Mouse (Mus musculus) kidney, embryonic 15.5 days (tissue): ENCODE measurements around the gene Spcs2. TPM values are rescaled to one million over a fixed set of nuclear protein-coding genes. Genes with fewer than 3 reads are reported as not detected.

ENCODE experiments used
- ATAC-seq: fragments of 200-750 bp; cut with Nextera tagmentation; replicated peaks from 2 replicates; pipeline ENCODE4 v1.8.0; 2017; ENCODE audit warnings: moderate TSS enrichment; ENCODE audit not compliant: low FRiP score
- H3K27ac ChIP-seq: fragments of 300-500 bp; sonication (generic); 2 replicates; pipeline ENCODE4 v1.5.1; 2015; ENCODE audit warnings: mild to moderate bottlenecking, inconsistent platforms
- H3K27me3 ChIP-seq: fragments of 300-500 bp; sonication (generic); 2 replicates; pipeline ENCODE4 v1.6.1; 2015; ENCODE audit warnings: inconsistent platforms
- H3K36me3 ChIP-seq: fragments of 300-500 bp; sonication (generic); 2 replicates; pipeline ENCODE4 v1.6.1; 2015; ENCODE audit warnings: inconsistent platforms
- H3K4me1 ChIP-seq: fragments of 300-500 bp; sonication (generic); 2 replicates; pipeline ENCODE4 v1.6.1; 2015; ENCODE audit warnings: inconsistent platforms
- H3K4me2 ChIP-seq: fragments of 300-500 bp; sonication (generic); 2 replicates; pipeline ENCODE4 v1.6.1; 2015; ENCODE audit warnings: moderate library complexity, mild to moderate bottlenecking, inconsistent platforms
- H3K4me3 ChIP-seq: fragments of 300-500 bp; sonication (generic); replicated peaks from 2 replicates; pipeline ENCODE4 v1.5.1; 2015; ENCODE audit warnings: mild to moderate bottlenecking, inconsistent platforms
- H3K9ac ChIP-seq: fragments of 300-500 bp; sonication (generic); 2 replicates; pipeline ENCODE4 v1.6.1; 2015; ENCODE audit warnings: mild to moderate bottlenecking, inconsistent platforms
- H3K9me3 ChIP-seq: fragments of 300-500 bp; sonication (generic); replicated peaks from 2 replicates; pipeline ENCODE4 v1.6.1; 2016; ENCODE audit warnings: inconsistent platforms
- WGBS: fragments of 180-500 bp; shearing (Covaris S2); methylation state at CpG from one replicate; pipeline ENCODE4 v1.1.7; 2015; ENCODE audit warnings: mixed read lengths; 5-methylcytosine and 5-hydroxymethylcytosine counted together
- polyA plus RNA-seq: library from polyadenylated mRNA; unstranded; fragments of >200 nt; fragmentation: Nextera tagmentation; extraction: Ambion mirVana; gene quantifications from 2 replicates; pipeline ENCODE4 v1.2.1, GENCODE M21; 2015

The Spcs2 gene
- polyA plus RNA-seq, 1 experiment from 2014 or later = 384 TPM

DNA sequence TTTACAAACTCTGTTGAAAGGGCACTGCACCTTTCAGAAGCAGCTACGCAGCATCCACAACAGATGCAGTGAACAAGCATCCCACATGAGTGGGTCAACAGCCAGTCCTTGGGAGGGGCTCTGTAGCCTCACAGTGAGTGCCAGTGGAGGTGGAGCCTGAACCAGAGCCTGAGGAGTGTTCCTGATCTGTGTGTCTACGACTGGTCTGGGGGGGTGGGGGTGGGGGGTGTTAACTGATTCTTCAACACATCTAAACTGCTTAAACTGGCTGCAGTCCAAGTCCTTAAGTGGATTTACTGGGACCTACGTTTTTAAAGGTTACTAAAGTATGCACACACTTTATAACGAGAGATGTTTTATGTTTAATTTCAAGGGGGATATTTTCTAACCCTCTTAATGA is 26.5 kb downstream of the Spcs2 start:
- 59% methylated on average over 4 of the region's 4 CpGs for WGBS
- Histone ChIP-seq H3K9me3 (no peaks in the 10 kb centered on the region), H3K4me2 (no peak overlapping the region), H3K9ac (no peak overlapping the region), H3K4me3 (no peak overlapping the region), H3K27ac (no peak overlapping the region), H3K27me3 (no peaks in the 10 kb centered on the region), H3K4me1 (no peaks in the 10 kb centered on the region), H3K36me3 (peaks cover 58% of the 10 kb centered on the region)
- no peak for ATAC-seq

DNA sequence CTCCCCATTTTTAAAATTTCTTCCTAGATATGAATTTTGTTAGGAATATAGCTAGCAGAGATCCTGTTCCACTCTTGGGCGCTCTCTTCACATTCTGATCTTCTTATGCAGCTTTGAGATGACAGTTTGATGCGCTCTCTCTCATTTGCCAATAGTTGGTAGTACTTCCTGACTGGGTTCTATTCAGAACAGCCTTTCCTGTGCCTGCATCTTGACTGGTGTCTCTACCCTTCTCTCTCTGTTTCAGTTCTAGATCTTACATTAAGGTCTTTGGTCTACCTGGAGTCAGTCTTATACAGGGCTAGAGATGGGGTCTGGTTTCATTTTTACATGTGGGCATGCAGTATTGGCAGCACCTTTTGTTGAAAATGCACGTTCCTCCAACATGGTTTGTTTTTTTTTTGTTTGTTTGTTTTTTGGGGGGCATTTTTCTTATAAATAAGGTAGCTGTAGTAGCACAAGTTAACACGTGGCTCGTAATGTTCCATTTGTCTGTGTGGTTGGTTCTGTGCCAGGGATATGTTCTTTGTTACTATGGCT is 28.9 kb downstream of the Spcs2 start:
- ATAC-seq = no peak
- Histone ChIP-seq H3K9ac (no peak overlapping the region), H3K4me3 (no peak overlapping the region), H3K27ac (no peak overlapping the region), H3K36me3 (peaks cover 34% of the 10 kb centered on the region), H3K9me3 (no peaks in the 10 kb centered on the region), H3K4me1 (no peaks in the 10 kb centered on the region), H3K27me3 (no peaks in the 10 kb centered on the region), H3K4me2 (no peak overlapping the region)
- 88% methylated on average over 5 of the region's 5 CpGs for WGBS

DNA sequence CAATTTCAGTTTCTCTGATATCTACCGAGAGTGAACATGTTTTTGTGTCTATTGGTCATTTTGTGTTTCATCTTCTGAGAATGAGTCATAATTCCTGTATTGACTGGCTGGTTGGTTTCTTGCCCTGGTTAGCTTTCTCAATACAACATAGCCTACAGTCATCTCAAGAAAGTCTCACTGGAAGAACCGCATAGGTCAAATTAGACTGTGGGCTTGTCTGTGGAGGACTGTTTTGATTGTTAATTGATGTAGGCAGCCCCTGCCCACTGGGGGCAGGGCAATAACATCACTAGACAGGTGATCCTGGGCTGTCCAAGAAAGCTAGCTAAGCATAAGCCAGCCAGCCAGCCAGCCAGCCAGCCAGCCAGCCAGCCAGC is 29.4 kb downstream of the Spcs2 start:
- Histone ChIP-seq H3K9me3 (no peaks in the 10 kb centered on the region), H3K4me2 (no peak overlapping the region), H3K4me3 (no peak overlapping the region), H3K27ac (no peak overlapping the region), H3K4me1 (no peaks in the 10 kb centered on the region), H3K9ac (no peak overlapping the region), H3K27me3 (no peaks in the 10 kb centered on the region), H3K36me3 (peaks cover 29% of the 10 kb centered on the region)
- 81% methylated on average over 2 of the region's 2 CpGs for WGBS
- no peak for ATAC-seq

DNA sequence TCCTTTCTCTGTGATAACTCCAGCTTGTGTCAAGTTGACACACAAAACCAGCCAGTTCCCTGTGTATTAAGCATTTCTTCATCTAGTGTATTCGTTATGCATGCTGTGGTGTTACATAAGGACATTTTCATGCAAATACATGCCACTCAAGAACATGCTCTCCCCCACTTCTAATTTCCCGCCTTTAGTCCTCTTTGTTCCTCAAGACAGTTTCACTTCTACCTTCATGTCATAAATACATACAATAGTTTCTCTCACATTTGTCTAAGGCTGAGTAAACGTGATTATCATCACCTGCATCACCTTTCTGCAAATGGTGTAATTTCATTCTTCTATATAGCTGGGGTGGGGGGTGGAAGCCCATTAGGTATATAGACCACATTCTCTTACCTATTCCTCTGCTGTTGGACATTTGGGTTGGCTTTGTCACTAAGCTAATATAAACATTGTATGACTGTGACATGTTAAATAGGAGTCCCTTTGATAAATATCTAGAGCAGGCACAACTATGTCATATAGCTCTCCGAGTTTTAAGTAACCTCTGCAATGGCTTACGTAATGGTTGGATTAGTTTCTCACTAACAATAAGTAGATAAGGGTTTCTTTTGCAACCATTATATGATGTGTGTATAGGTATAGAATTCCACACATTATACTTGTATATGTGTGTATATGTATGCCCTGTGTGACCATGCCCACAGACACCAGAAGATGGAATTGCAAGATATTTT is 30.0 kb downstream of the Spcs2 start:
- peaks cover 5% of the 10 kb centered on the region for H3K4me1 ChIP-seq
- WGBS = 85% methylated on average over 5 of the region's 5 CpGs
- H3K27ac ChIP-seq = no peak overlapping the region
- no peaks in the 10 kb centered on the region for H3K9me3 ChIP-seq
- H3K4me2 ChIP-seq = no peak overlapping the region
- no peak for ATAC-seq
- H3K36me3 ChIP-seq = peaks cover 24% of the 10 kb centered on the region
- no peaks in the 10 kb centered on the region for H3K27me3 ChIP-seq
- H3K9ac ChIP-seq = no peak overlapping the region
- no peak overlapping the region for H3K4me3 ChIP-seq

DNA sequence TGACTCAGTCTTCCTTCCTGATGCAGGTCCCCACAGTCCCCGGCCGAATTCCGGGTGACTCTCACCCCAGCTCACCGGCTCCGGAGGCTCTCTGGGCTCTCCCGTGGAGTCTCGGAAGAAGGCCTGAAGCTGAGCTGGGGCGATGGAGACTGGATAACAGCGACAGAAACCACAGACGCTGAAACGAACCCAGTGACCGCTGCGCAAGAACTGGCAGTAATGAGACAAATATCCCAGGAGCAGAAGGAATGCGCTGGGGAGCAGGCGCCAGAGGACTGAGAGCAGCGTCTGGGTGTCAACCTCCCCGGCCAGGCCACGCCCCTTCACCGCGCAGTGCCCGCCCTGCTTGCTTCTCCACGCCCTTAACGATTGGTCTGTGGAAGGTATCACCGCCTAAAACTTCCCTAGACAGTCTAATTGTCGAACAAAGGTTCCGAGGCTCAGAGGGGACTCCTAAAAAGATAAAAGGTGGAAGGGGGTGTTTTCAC is 35.1 kb downstream of the Spcs2 start, which contains the start of gene Neu3:
Gene Neu3, minus strand, starts transcription at position 335 of the 488 bp plus-strand sequence.
- Histone ChIP-seq H3K9me3 (no peaks in the 10 kb centered on the region), H3K27me3 (no peaks in the 10 kb centered on the region), H3K4me3 (peak within 1 kb of the TSS; percentile 57), H3K4me2 (peak within 1 kb of the TSS; percentile 69), H3K27ac (peak within 1 kb of the TSS; percentile 88), H3K36me3 (no peaks in the 10 kb centered on the region), H3K9ac (peak within 1 kb of the TSS; percentile 56), H3K4me1 (peaks cover 12% of the 10 kb centered on the region)
- ATAC-seq = peak; percentile 99
- under 1% methylated on average over 26 of the region's 26 CpGs for WGBS

DNA sequence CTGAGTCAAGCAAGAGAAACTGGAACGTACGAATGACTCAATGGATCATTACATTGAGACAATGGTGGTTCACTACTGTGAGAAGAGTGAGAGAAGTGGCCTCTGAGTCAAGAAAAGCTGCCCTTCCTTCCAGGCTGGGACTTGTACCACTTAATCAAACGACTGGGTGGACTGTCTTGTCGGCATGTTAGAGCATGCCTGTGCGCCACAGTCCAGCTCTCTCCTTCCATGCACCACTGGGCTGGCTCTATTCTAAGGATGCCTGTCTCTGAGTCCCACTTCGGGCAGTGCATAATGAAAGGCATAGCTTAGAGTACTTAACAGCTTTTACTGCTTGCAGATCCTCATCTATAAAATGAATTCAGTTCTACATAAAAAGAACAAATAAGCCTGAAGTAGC is 37.2 kb downstream of the Spcs2 start:
- no peak overlapping the region for H3K9ac ChIP-seq
- no peaks in the 10 kb centered on the region for H3K27me3 ChIP-seq
- H3K4me2 ChIP-seq = peak overlapping the region; percentile 8; the same call in 1 of the 2 replicates
- no peak for ATAC-seq
- 65% methylated on average over 6 of the region's 6 CpGs for WGBS
- H3K36me3 ChIP-seq = no peaks in the 10 kb centered on the region
- no peaks in the 10 kb centered on the region for H3K9me3 ChIP-seq
- H3K4me1 ChIP-seq = peaks cover 14% of the 10 kb centered on the region
- no peak overlapping the region for H3K27ac ChIP-seq
- H3K4me3 ChIP-seq = no peak overlapping the region

DNA sequence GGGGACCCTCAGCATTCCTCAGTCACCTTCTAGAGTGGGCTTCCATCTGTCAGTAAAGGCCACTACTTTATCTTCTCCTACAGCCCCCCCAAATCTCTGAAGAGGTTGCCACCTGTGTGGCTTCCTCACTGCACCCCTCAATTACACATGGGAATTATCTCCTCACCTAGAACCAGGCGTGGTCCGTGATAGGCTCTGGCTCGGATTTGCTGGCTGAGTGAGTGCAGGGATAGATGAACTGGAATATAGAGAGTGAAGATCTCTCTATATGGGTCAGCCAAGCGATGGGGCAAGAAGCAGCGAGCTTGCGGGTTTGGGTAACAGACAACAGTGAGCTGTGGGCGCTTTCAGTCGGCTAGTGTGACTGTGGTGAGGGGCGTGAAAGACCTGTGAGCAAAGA is 37.8 kb downstream of the Spcs2 start:
- ATAC-seq = no peak
- H3K27ac ChIP-seq = no peak overlapping the region
- WGBS = 85% methylated on average over 9 of the region's 9 CpGs

DNA sequence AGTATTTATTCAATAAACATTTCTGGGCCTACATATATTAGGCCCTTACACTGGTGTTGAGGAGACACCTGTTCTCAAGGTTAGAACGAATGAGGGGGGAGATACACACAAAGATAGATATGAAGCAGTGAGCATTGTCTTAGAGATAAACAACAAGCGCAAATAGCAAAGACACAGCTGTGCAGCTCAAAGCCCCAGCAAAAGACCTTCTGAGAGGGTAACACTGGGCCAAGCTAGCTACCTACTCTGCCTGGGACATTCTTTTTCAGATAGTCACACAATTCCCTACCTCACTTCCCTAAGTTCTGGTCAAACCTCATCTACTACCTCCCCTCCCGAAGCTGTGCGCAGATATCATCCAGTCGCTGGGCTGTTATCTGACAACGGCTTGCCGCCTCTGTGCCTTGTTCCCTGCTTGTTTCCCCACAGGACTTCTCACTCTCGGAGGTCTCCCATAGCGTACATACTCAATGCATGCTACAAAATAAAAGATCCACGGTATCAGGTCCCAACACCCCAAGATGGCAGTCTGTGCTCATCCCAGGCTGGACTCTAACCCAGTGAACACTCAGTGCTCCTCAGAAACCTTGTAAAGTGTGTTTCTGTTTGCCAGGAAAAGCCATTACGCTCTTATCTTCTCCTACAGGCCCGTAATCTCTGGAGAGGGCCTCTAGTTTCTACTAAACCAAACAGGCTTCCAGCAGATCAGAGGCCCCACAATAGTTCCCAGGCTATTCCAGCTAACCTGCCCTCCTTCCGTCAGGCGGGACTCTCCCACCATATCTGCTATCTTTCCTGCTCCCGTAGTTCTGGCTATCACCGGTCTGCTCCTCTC is 38.4 kb downstream of the Spcs2 start:
- H3K9me3 ChIP-seq = no peaks in the 10 kb centered on the region
- no peak overlapping the region for H3K27ac ChIP-seq
- WGBS = 86% methylated on average over 16 of the region's 16 CpGs
- H3K9ac ChIP-seq = no peak overlapping the region
- no peaks in the 10 kb centered on the region for H3K36me3 ChIP-seq
- H3K4me1 ChIP-seq = peaks cover 14% of the 10 kb centered on the region
- no peak overlapping the region for H3K4me3 ChIP-seq
- ATAC-seq = no peak
- no peak overlapping the region for H3K4me2 ChIP-seq
- no peaks in the 10 kb centered on the region for H3K27me3 ChIP-seq

More for the DNA sequence above, 37.8 kb downstream of the Spcs2 start:
- no peaks in the 10 kb centered on the region for H3K27me3 ChIP-seq
- no peaks in the 10 kb centered on the region for H3K36me3 ChIP-seq
- no peak overlapping the region for H3K4me3 ChIP-seq
- no peaks in the 10 kb centered on the region for H3K9me3 ChIP-seq
- H3K9ac ChIP-seq = no peak overlapping the region
- peaks cover 14% of the 10 kb centered on the region for H3K4me1 ChIP-seq
- H3K4me2 ChIP-seq = no peak overlapping the region

DNA sequence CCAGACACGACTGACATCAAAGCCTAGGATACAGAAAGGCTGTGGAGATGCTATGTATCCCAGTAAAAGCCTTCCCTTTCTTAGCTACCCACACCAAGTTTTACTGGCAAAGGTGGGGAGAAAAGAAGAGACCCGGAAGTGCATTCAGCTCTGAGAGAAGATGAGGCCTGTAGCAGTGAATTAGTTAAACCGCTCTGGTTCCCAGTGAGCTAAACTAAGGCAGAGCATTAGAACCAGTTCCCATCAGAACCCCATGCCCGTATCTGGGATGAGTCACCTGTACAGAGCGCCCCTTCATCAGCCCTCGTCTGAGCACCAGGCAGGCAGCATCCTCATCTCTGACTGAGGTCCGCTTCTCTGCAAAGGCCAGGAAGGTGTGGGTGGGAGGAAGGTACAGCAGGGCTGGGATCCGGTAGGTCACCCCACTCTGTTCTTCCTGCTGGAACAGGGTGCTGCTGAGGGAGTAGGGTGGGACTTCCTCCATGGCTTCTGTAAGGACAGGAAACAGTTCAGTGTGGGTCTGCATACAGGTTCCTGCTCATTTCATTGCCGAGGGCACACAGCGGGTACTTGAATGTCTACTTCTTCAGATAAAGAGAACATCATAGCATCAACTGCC is 40.1 kb downstream of the Spcs2 start:
- Histone ChIP-seq H3K4me2 (no peak overlapping the region), H3K4me3 (no peak overlapping the region), H3K36me3 (no peaks in the 10 kb centered on the region), H3K27me3 (no peaks in the 10 kb centered on the region), H3K4me1 (peaks cover 8% of the 10 kb centered on the region; the same call in 1 of the 2 replicates), H3K9ac (no peak overlapping the region), H3K9me3 (no peaks in the 10 kb centered on the region), H3K27ac (0 out of 2 replicates have a peak overlapping the region, but pooled peaks have one; percentile 22)
- 88% methylated on average over 10 of the region's 10 CpGs for WGBS
- no peak for ATAC-seq

DNA sequence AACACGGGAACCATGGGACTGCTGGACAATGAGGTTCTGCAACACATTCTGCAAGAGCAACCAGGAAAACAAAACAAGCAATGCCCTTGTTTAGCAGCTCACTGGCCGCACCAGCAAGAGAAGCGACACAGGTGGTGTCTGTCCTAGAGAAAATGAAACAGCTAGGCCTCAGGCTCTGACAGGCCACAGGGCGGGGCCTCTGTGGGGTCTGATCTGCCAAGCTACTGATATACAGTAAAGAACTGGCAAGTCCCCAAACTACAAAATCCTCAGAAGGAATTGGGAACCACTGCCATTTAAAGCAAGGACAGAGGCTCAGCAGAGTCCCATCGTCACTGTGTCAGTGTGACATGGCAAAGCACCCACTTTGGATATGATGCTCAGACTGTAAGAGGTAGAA is 40.8 kb downstream of the Spcs2 start:
- Histone ChIP-seq H3K4me2 (no peak overlapping the region), H3K9me3 (no peaks in the 10 kb centered on the region), H3K4me1 (peaks cover 8% of the 10 kb centered on the region; the same call in 1 of the 2 replicates), H3K36me3 (no peaks in the 10 kb centered on the region), H3K9ac (no peak overlapping the region), H3K27ac (0 out of 2 replicates have a peak overlapping the region, but pooled peaks have one; percentile 23), H3K27me3 (no peaks in the 10 kb centered on the region), H3K4me3 (no peak overlapping the region)
- peak; percentile 71; the same call in 1 of the 2 replicates for ATAC-seq
- WGBS = 60% methylated on average over 5 of the region's 5 CpGs

DNA sequence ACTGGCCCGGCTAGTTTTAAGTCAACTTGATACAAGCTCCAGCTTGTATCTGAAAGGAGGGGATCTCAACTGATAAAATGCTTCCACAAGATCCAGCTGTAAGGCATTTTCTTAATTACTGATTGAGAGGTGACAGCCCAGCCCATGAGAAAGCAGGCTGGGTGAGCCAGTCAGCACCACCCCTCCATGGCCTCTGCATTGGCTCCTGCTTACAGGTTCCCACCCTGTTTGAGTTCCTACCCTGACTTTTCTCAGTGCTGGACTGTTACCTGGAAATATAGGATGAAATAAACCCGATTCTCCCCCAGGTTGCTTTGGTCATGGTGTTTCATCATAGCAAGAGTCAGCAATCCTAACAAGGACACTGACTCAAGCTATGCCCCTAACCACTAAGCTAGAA is 41.3 kb downstream of the Spcs2 start:
- H3K27ac ChIP-seq = no peak overlapping the region
- H3K4me2 ChIP-seq = no peak overlapping the region
- WGBS = 71% methylated on average over 2 of the region's 2 CpGs
- ATAC-seq = no peak
- no peaks in the 10 kb centered on the region for H3K36me3 ChIP-seq
- no peaks in the 10 kb centered on the region for H3K9me3 ChIP-seq
- H3K4me3 ChIP-seq = no peak overlapping the region
- no peak overlapping the region for H3K9ac ChIP-seq
- no peaks in the 10 kb centered on the region for H3K27me3 ChIP-seq
- H3K4me1 ChIP-seq = peaks cover 8% of the 10 kb centered on the region; the same call in 1 of the 2 replicates
